8 mouse cellular contexts compared by ENCODE assay signal in the genomic region with DNA sequence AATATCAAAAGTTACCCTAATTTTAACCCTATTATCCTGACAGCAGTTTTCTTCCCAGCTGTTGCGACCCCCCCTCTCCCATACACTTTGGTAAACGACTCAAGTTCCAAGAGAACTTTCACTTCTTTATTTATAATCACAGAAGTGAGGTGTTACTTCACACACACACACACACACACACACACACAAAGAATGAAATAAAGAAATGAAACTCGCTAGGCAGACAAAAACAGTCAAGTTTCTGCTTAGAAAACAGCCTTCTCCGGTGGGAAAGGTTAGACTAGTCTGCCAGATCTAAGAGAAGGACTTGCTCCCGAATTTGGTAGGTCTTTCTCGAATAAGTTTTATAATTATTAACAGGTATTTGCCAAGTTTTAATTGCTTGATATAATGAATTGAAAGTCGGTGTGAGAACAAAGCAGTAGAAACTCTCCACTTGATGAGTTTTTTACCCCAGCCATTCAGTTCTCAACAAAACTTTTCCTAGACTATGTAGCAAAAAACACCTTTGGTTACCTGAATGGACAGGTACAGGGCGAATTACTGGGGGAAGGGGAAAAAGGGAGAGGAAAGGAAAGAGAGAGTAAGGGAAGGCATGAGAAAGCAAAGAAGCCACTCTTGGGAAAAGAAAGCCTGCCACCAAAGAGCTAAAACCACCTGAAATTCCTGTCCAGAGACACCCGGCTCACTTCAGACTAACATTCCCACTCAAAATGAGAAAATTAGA. TPM values are rescaled to one million over a fixed set of nuclear protein-coding genes. Genes with fewer than 3 reads are reported as not detected.
DNase-seq lines count a peak whose midpoint lies in the region; ATAC-seq and TF ChIP-seq lines count a peak whose summit lies in the region.

No protein-coding gene starts in this region.

- H3K9ac ChIP-seq in forebrain, embryonic 11.5 days (ENCODE audit: low read length), result peak overlapping the region; percentile 99
- H3K9ac ChIP-seq in limb, embryonic 11.5 days (ENCODE audit: low read length), result peak overlapping the region; percentile 32; the same call in 1 of the 2 replicates
- peak overlapping the region; percentile 100 for H3K9ac ChIP-seq in neural tube, embryonic 12.5 days

- H3K4me1 ChIP-seq in spleen, adult 2 months (ENCODE audit: control insufficient read depth, insufficient read depth, insufficient read length), result 0 out of 2 replicates have a peak, but pooled peaks cover 2% of the 10 kb centered on the region
- peaks cover 12% of the 10 kb centered on the region; the same call in 1 of the 2 replicates for H3K4me1 ChIP-seq in forebrain, embryonic 11.5 days (replicated peaks; ENCODE audit: control insufficient read depth, insufficient read depth, low read length)
- peaks cover 7% of the 10 kb centered on the region for H3K4me1 ChIP-seq in limb, embryonic 11.5 days (ENCODE audit: control insufficient read depth, insufficient read depth, low read length)
- H3K4me1 ChIP-seq in neural tube, embryonic 12.5 days, result peaks cover 38% of the 10 kb centered on the region

- peak; percentile 7; the same call in 1 of the 2 replicates for TF ChIP-seq POLR2A in spleen, adult 2 months (IDR thresholded peaks at IDR 0.05; ENCODE audit: low read depth, low read length)

- 2% methylated on average over 9 of the region's 9 CpGs for WGBS in spleen, adult 2 months
- 3% methylated on average over 9 of the region's 9 CpGs for WGBS in forebrain, embryonic 11.5 days
- 5% methylated on average over 9 of the region's 9 CpGs for WGBS in limb, embryonic 11.5 days
- WGBS in neural tube, embryonic 12.5 days, result under 1% methylated on average over 9 of the region's 9 CpGs

- peaks cover 2% of the 10 kb centered on the region; the same call in 1 of the 2 replicates for H3K27me3 ChIP-seq in spleen, adult 2 months (ENCODE audit: control insufficient read depth, insufficient read depth, low read length)
- no peaks in the 10 kb centered on the region for H3K27me3 ChIP-seq in forebrain, embryonic 11.5 days (ENCODE audit: control insufficient read depth, insufficient read depth, low read length)
- H3K27me3 ChIP-seq in limb, embryonic 11.5 days (ENCODE audit: control insufficient read depth, insufficient read depth, low read length), result peaks cover 16% of the 10 kb centered on the region
- no peaks in the 10 kb centered on the region for H3K27me3 ChIP-seq in neural tube, embryonic 12.5 days (replicated peaks)

- H3K9me3 ChIP-seq in forebrain, embryonic 11.5 days (ENCODE audit: control insufficient read depth, low read length), result no peaks in the 10 kb centered on the region
- no peaks in the 10 kb centered on the region for H3K9me3 ChIP-seq in limb, embryonic 11.5 days (ENCODE audit: control insufficient read depth, low read length)
- no peaks in the 10 kb centered on the region for H3K9me3 ChIP-seq in neural tube, embryonic 12.5 days

- peak overlapping the region; percentile 92 for H3K27ac ChIP-seq in spleen, adult 2 months (ENCODE audit: insufficient read depth, low read length)
- peak overlapping the region; percentile 37; the same call in 1 of the 2 replicates for H3K27ac ChIP-seq in forebrain, embryonic 11.5 days (ENCODE audit: low read depth, low read length)
- no peak overlapping the region for H3K27ac ChIP-seq in limb, embryonic 11.5 days (replicated peaks; ENCODE audit: low read depth, low read length)
- no peak overlapping the region for H3K27ac ChIP-seq in neural tube, embryonic 12.5 days

- peak overlapping the region; percentile 55 for H3K4me2 ChIP-seq in forebrain, embryonic 11.5 days (ENCODE audit: low read depth, low read length, severe bottlenecking)
- peak overlapping the region; percentile 31 for H3K4me2 ChIP-seq in limb, embryonic 11.5 days (ENCODE audit: low read depth, severe bottlenecking)
- peak overlapping the region; percentile 78 for H3K4me2 ChIP-seq in neural tube, embryonic 12.5 days (replicated peaks)

- peak overlapping the region; percentile 89 for H3K4me3 ChIP-seq in spleen, adult 2 months (ENCODE audit: extremely low read depth, insufficient read depth, insufficient read length)
- peak overlapping the region; percentile 95 for H3K4me3 ChIP-seq in forebrain, embryonic 11.5 days (ENCODE audit: low read depth, low read length)
- peak overlapping the region; percentile 18 for H3K4me3 ChIP-seq in limb, embryonic 11.5 days (ENCODE audit: low read depth, low read length)
- peak overlapping the region; percentile 96 for H3K4me3 ChIP-seq in neural tube, embryonic 12.5 days

- DNase-seq in spleen, adult 2 months (ENCODE audit: low read depth in 1 of 2, low spot score in 2 of 2), result peak; percentile 46 to 47
- DNase-seq in spleen, postnatal 14 days (ENCODE audit: low spot score in 2 of 2), result no peak
- no peak for DNase-seq in forebrain, embryonic 11.5 days (ENCODE audit: low spot score)
- no peak for DNase-seq in limb, embryonic 11.5 days (ENCODE audit: low spot score)
- DNase-seq in urinary bladder, adult 18-20 months (ENCODE audit: low spot score in 2 of 2), result no peak
- DNase-seq in cerebellum, postnatal 4 days (ENCODE audit: low spot score in 2 of 2), result no peak

- TF ChIP-seq CTCF in spleen, adult 2 months (IDR thresholded peaks at IDR 0.05; ENCODE audit: extremely low read depth, insufficient read depth, insufficient read length, insufficient replicate concordance), result no peak

- ATAC-seq in forebrain, embryonic 11.5 days (replicated peaks; ENCODE audit: low FRiP score), result no peak
- ATAC-seq in limb, embryonic 11.5 days (ENCODE audit: insufficient number of reproducible peaks, low FRiP score, low TSS enrichment, low read depth), result no peak
- no peak for ATAC-seq in neural tube, embryonic 12.5 days (ENCODE audit: low FRiP score, low read depth)
- ATAC-seq in megakaryocyte-erythroid progenitor cell, adult 5-6 weeks (replicated peaks; ENCODE audit: low FRiP score, low TSS enrichment, poor library complexity, severe bottlenecking), result no peak

- peaks cover 3% of the 10 kb centered on the region; the same call in 1 of the 2 replicates for H3K36me3 ChIP-seq in spleen, adult 2 months (ENCODE audit: control insufficient read depth, insufficient read depth, low read length)
- no peaks in the 10 kb centered on the region for H3K36me3 ChIP-seq in forebrain, embryonic 11.5 days (ENCODE audit: control insufficient read depth, insufficient read depth, low read length)
- H3K36me3 ChIP-seq in limb, embryonic 11.5 days (ENCODE audit: control insufficient read depth, insufficient read depth, low read length), result no peaks in the 10 kb centered on the region
- H3K36me3 ChIP-seq in neural tube, embryonic 12.5 days, result no peaks in the 10 kb centered on the region

RNA-seq across cellular contexts. Expression of gene Zeb2, which starts 5.0 kb away (rescaled TPM):
- 18.4 and 19.0 TPM in 2 replicates for polyA plus RNA-seq in spleen, adult 2 months (2012; rRNA removed)
- 45.6 and 50.0 TPM in 2 replicates for polyA plus RNA-seq in forebrain, embryonic 11.5 days (2014; fragmentation: Nextera tagmentation; extraction: Ambion mirVana)
- polyA plus RNA-seq in limb, embryonic 11.5 days (2014; fragmentation: Nextera tagmentation; extraction: Ambion mirVana), result 6.7 and 7.6 TPM in 2 replicates
- 55.6 and 58.7 TPM in 2 replicates for polyA plus RNA-seq in neural tube, embryonic 12.5 days (2016; fragmentation: Nextera tagmentation; extraction: Ambion mirVana)
- total RNA-seq in megakaryocyte-erythroid progenitor cell, adult 5-6 weeks (2014; fragmentation: Nextera tagmentation), result 118 and 125 TPM in 2 replicates
- total RNA-seq in megakaryocyte-erythroid progenitor cell, adult 5-6 weeks (2017), result 113 and 119 TPM in 2 replicates

Comparison
In these comparisons a context has a peak if more than half of its experiments do, and no peak if none do; other contexts are left out.
1. DNase-seq: peak in spleen, adult 2 months (2 of 2); none in spleen, postnatal 14 days (0 of 2), forebrain, embryonic 11.5 days (single experiment), limb, embryonic 11.5 days (single experiment), urinary bladder, adult 18-20 months (0 of 2) and cerebellum, postnatal 4 days (0 of 2).
2. H3K27ac ChIP-seq: peak in spleen, adult 2 months (single experiment) and forebrain, embryonic 11.5 days (single experiment); none in limb, embryonic 11.5 days (single experiment) and neural tube, embryonic 12.5 days (single experiment).
3. H3K4me3 ChIP-seq: peak in every context shown above with its lines; median percentile 96 in neural tube, embryonic 12.5 days; 95 in forebrain, embryonic 11.5 days; 89 in spleen, adult 2 months; 18 in limb, embryonic 11.5 days.
4. H3K9ac ChIP-seq: peak in every context shown above with its lines; median percentile 100 in neural tube, embryonic 12.5 days; 99 in forebrain, embryonic 11.5 days; 32 in limb, embryonic 11.5 days.
5. Peak in every context shown above with its lines, with median percentiles within 50 percentile points of each other: H3K4me2 ChIP-seq.